Mouse (Mus musculus): ENCODE measurements around the gene Gm4131.

DNA sequence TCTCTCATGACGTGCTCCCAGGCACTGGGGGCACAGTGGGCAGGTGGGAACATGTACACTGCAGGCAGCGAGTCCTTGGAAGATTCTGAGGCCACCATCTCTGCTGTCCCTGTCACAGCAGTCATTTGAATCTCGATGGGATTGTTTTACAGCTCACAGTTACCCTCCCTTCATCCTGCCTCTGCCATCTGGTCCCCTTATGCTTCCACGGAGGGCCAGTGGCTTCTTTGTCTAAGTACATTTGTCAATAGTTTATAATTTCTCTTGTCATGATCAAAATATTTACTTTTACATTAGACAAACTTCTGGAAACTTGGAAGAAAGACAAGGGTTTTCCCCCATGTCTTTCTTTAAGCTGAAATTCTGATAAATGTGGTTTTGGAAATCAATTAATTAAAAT is 20.0 kb downstream of the Gm4131 start:
- no peak for TF ChIP-seq POLR2A (IDR thresholded peaks at IDR 0.05; ENCODE audit: insufficient read depth, low read depth, low read length)
- no peak for TF ChIP-seq CTCF (IDR thresholded peaks at IDR 0.05; ENCODE audit: insufficient read depth, low read depth, low read length)
